Mouse (Mus musculus): ENCODE results near the gene Tnxb. TPM values are rescaled to one million over a fixed set of nuclear protein-coding genes. Genes with fewer than 3 reads are reported as not detected.
A peak's percentile ranks its signal among the peaks of the same experiment; 100 is the strongest.

Gene Tnxb
- polyA plus RNA-seq, 1 experiment = 11.0 TPM

DNA sequence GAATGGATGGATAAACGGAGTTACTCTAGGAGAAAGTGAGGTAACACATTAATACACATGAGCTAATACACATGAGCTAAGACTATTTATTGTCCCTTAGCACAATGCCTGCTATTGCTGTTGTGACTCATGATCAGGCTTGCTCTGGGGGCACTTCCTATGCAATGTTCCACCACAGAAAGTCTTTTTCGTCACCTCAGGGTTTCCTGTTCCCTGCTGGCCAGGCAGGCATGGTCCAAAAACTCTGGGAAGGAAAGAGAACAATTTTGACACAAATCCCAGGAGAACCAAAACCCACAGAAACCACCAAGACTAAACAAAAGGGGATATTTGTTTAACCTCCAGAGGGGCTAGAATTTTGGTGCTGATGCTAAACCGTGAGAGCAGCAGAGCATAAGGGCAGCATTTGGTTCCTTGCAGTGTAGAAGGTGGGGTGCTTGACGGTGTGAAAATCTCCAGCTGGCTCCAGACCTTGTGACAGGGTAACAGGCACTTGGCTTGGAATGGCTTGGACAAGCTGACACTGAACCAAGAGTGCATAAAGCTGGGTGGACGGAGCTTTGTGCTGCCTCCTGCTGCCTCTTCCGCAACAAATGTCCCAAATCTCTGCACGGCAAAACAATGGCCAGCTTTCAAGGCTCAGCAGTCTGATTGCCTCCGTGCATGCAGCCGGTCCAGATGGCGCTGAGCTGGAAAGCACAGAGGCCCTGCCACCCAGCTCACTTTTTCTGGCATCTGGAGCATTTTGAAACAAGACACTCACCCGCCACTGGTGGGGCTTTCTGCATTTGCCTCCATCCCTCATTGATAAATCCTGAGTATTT is 29.3 kb upstream of the Tnxb start:
- WGBS = 34% methylated on average over 11 of the region's 11 CpGs
- DNase-seq (ENCODE audit: low read depth, low spot score) = no peak

DNA sequence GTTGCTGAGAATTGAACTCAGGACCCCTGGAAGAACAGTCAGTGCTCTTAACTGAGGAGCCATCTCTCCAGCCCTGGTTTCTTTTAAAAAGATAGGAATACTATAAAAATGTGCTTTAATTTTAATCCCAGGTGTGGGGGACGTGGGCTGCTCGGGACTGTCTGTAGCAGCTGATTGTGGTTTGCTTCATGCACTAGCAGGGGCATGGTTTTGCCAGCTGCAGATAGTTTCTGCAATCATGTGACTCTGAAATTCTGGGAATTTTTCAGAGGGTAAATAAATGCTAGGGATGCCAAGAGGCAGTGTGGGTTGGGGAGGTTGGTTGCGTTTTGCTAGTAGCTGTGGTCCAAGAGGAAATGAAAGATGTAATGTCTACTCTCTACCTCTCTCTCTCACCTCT is 28.4 kb upstream of the Tnxb start:
- no peak for DNase-seq (ENCODE audit: low read depth, low spot score)
- 66% methylated on average over 3 of the region's 3 CpGs for WGBS

GRCm38 (mm10) chr17:34643379-34643778 is 27.0 kb upstream of the Tnxb start:
- WGBS = 69% methylated on average over 4 of the region's 4 CpGs

GRCm38 (mm10) chr17:34643944-34644343 is 26.4 kb upstream of the Tnxb start:
- DNase-seq (ENCODE audit: low read depth, low spot score) = no peak
- 68% methylated on average over 10 of the region's 10 CpGs for WGBS

More at GRCm38 (mm10) chr17:34643379-34643778, 27.0 kb upstream of the Tnxb start:
- no peak for DNase-seq (ENCODE audit: low read depth, low spot score)

GRCm38 (mm10) chr17:34644608-34645007 is 25.7 kb upstream of the Tnxb start, which contains the start of gene Fkbpl:
Gene Fkbpl, plus strand, starts transcription at chr17:34644764.
- DNase-seq (ENCODE audit: low read depth, low spot score) = peak; percentile 96
- WGBS = under 1% methylated on average over 16 of the region's 16 CpGs

- no peak for DNase-seq (ENCODE audit: low read depth, low spot score)
- 46% methylated on average over 10 of the region's 10 CpGs for WGBS
These were observed 25.0 kb upstream of the Tnxb start for GRCm38 (mm10) chr17:34645256-34645829.

DNA sequence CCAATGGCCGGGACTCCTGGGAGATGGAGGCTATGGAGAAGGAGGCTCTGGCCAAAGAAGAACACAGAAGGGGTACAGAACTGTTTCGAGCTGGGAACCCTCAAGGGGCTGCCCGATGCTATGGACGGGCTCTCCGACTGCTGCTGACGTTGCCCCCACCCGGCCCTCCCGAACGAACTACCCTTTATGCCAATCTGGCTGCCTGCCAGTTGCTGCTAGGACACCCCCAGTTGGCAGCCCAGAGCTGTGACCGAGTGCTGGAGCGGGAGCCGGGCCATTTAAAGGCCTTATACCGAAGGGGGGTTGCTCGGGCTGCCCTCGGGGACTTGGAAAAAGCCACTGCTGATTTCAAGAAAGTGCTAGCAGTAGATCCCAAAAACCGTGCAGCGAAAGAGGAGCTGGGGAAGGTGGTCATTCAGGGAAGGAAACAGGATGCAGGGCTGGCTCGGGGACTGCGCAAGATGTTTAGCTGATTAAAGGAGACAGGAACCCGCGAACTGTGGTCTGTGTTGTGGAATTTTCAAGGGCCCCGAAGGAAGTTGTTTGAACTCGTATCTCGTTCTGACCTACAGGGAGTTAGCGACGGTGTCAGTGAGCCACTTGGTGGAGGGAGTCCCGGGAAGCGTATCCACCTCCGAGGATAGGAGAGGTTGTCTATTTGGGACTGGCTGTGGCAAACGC is 24.4 kb upstream of the Tnxb start:
- WGBS = 88% methylated on average over 30 of the region's 30 CpGs
- DNase-seq (ENCODE audit: low read depth, low spot score) = no peak

GRCm38 (mm10) chr17:34646906-34647787 is 23.2 kb upstream of the Tnxb start, which contains the start of gene Atf6b:
Gene Atf6b, plus strand, starts transcription at chr17:34647146.
- peak; percentile 98 for DNase-seq (ENCODE audit: low read depth, low spot score)
- WGBS = under 1% methylated on average over 66 of the region's 66 CpGs

- DNase-seq (ENCODE audit: low read depth, low spot score) = no peak
- 84% methylated on average over 16 of the region's 16 CpGs for WGBS
These were observed 22.0 kb upstream of the Tnxb start for GRCm38 (mm10) chr17:34648141-34648890.

- WGBS = 81% methylated on average over 18 of the region's 18 CpGs
- no peak for DNase-seq (ENCODE audit: low read depth, low spot score)
These were observed 21.1 kb upstream of the Tnxb start for GRCm38 (mm10) chr17:34649106-34649864.

DNA sequence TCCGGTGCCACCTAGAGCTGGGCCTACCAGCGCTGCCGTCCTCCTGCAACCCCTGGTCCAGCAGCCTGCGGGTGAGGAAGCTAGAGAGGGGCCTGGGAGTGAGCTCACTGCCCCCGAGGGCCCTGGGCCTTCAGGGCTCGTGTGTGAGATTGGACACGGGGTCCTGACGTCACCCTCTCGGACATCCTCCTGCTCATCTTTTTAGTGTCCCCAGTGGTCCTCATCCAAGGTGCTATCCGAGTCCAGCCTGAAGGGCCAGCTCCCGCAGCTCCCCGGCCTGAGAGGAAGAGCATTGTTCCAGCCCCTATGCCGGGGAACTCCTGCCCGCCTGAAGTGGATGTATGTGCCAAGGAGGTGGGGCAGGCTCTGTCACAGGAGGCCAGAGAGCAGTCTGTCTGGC is 19.6 kb upstream of the Tnxb start:
- WGBS = 89% methylated on average over 14 of the region's 14 CpGs

GRCm38 (mm10) chr17:34651507-34652221 is 18.7 kb upstream of the Tnxb start:
- 52% methylated on average over 19 of the region's 19 CpGs for WGBS
- no peak for DNase-seq (ENCODE audit: low read depth, low spot score)

More for the DNA sequence above, 19.6 kb upstream of the Tnxb start:
- DNase-seq (ENCODE audit: low read depth, low spot score) = no peak

- DNase-seq (ENCODE audit: low read depth, low spot score) = no peak
- 95% methylated on average over 10 of the region's 10 CpGs for WGBS
These were observed 17.8 kb upstream of the Tnxb start for GRCm38 (mm10) chr17:34652546-34652945.

DNA sequence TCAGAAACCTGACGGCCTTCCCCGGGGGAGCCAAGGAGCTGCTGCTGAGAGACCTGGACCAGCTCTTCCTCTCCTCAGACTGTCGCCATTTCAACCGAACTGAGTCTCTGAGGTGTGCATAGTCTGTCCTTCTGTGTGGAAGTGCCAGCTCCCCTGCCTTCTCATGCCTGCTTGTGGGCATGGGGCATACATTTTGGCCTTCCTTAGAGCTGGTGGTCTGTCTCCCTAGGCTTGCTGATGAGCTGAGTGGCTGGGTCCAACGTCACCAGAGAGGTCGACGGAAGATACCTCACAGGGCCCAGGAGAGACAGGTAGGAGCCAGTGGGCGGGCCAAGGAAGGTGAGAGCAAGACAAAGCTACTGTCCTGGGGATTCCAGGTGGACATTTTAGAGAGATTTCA is 17.4 kb upstream of the Tnxb start:
- WGBS = 91% methylated on average over 8 of the region's 8 CpGs
- DNase-seq (ENCODE audit: low read depth, low spot score) = no peak

GRCm38 (mm10) chr17:34653746-34654285 is 16.5 kb upstream of the Tnxb start:
- peak; percentile 50 for DNase-seq (ENCODE audit: low read depth, low spot score)
- WGBS = 63% methylated on average over 9 of the region's 9 CpGs

- DNase-seq (ENCODE audit: low read depth, low spot score) = no peak
- 87% methylated on average over 13 of the region's 13 CpGs for WGBS
These were observed 15.9 kb upstream of the Tnxb start for GRCm38 (mm10) chr17:34654392-34654791.

DNA sequence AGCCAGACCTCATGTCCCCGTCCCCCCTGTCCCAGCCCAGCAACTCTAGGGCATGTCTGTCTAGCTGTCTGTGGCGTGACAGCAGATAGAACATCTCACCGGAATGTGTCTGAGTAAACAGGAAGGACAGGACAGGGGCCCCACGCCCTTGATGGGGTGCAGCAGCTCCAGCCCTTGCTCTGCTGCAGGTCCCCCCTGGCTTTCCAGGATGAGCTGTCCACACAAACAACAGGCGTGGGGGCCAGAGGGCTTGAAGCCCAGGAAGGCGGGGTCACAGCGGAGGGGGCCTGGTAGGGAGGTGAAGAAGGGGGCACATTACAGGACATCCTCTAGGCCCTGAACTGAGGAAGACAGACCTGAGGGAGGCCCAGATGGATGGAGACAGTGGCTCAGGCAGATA is 15.2 kb upstream of the Tnxb start:
- no peak for DNase-seq (ENCODE audit: low read depth, low spot score)
- 57% methylated on average over 7 of the region's 7 CpGs for WGBS

All from large intestine, adult 2 months (tissue).